Mouse (Mus musculus) hindbrain, embryonic 14.5 days (tissue): ENCODE measurements around the gene Il17re. TPM values are rescaled to one million over a fixed set of nuclear protein-coding genes. Genes with fewer than 3 reads are reported as not detected.

ENCODE experiments used
- ATAC-seq: fragments of 200-750 bp; cut with Nextera tagmentation; 2 replicates; pipeline ENCODE4 v1.8.0; 2017; ENCODE audit warnings: moderate number of reproducible peaks, mild to moderate bottlenecking, moderate TSS enrichment, moderate library complexity; ENCODE audit not compliant: low FRiP score
- DNase-seq: peaks from one replicate; pipeline ENCODE4 v3.0.0-alpha.2; 2015; ENCODE audit warnings: low spot score
- H3K27ac ChIP-seq: fragments of 300-500 bp; sonication (generic); 2 replicates; pipeline ENCODE4 v1.5.1; 2014; ENCODE audit warnings: mild to moderate bottlenecking, moderate library complexity
- H3K27me3 ChIP-seq: fragments of 300-500 bp; sonication (generic); 2 replicates; pipeline ENCODE4 v1.6.1; 2014; ENCODE audit warnings: mild to moderate bottlenecking, low read length, mixed read lengths; ENCODE audit not compliant: control insufficient read depth, insufficient read depth
- H3K36me3 ChIP-seq: fragments of 300-500 bp; sonication (generic); replicated peaks from 2 replicates; pipeline ENCODE4 v1.6.1; 2014; ENCODE audit not compliant: control insufficient read depth, insufficient read depth
- H3K4me1 ChIP-seq: fragments of 300-500 bp; sonication (generic); replicated peaks from 2 replicates; pipeline ENCODE4 v1.6.1; 2014; ENCODE audit warnings: antibody characterized with exemption, low read length, mixed read lengths; ENCODE audit not compliant: control insufficient read depth, insufficient read depth
- H3K4me2 ChIP-seq: fragments of 300-500 bp; sonication (generic); replicated peaks from 2 replicates; pipeline ENCODE4 v1.6.1; 2014; ENCODE audit warnings: mild to moderate bottlenecking, moderate library complexity
- H3K4me3 ChIP-seq: fragments of 300-500 bp; sonication (generic); replicated peaks from 2 replicates; pipeline ENCODE4 v1.5.1; 2014; ENCODE audit warnings: mild to moderate bottlenecking, low read length
- H3K9ac ChIP-seq: fragments of 300-500 bp; sonication (generic); 2 replicates; pipeline ENCODE4 v1.6.1; 2014
- H3K9me3 ChIP-seq: fragments of 300-500 bp; sonication (generic); 2 replicates; pipeline ENCODE4 v1.6.1; 2016; ENCODE audit warnings: low read length; ENCODE audit not compliant: control insufficient read depth
- WGBS: fragments of 180-500 bp; shearing (Covaris S2); extraction: QIAGEN DNeasy Blood & Tissue Kit; methylation state at CpG from one replicate; pipeline ENCODE4 v1.1.7; 2014; 5-methylcytosine and 5-hydroxymethylcytosine counted together
- polyA plus RNA-seq: library from polyadenylated mRNA; unstranded; fragments of >200 nt; fragmentation: Nextera tagmentation; extraction: Ambion mirVana; gene quantifications from 2 replicates; pipeline ENCODE4 v1.2.1, GENCODE M21; 2014

Il17re gene
- polyA plus RNA-seq, 1 experiment from 2014 or later = 0.31 TPM

DNA sequence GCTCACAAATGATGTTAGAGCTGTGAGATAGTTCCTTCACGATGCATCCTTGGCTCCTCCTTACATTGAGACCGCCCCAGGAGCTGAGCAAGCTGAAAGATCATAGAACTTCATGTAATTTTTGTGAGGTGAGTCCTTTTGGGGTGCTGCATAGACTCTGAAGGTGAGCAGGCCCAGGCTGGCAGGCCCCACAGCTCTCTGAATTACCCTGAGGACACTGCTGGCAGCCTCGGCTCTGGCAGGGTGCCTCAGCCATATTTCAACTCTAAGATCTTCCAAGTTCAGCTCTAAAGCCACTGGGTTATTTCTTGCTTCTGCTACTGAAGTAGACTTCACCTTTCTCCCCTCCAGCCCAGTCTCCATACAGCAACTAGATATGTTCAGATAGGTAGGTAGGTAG, 17.6 kb upstream of the Il17re start:
- Histone ChIP-seq H3K27me3 (no peaks in the 10 kb centered on the region), H3K4me1 (peaks cover 12% of the 10 kb centered on the region), H3K9ac (no peak overlapping the region), H3K9me3 (no peaks in the 10 kb centered on the region), H3K36me3 (0 out of 2 replicates have a peak, but pooled peaks cover 3% of the 10 kb centered on the region), H3K27ac (no peak overlapping the region), H3K4me2 (no peak overlapping the region), H3K4me3 (no peak overlapping the region)
- WGBS = 87% methylated on average over 3 of the region's 3 CpGs
- DNase-seq (no peak), ATAC-seq (no peak)

DNA sequence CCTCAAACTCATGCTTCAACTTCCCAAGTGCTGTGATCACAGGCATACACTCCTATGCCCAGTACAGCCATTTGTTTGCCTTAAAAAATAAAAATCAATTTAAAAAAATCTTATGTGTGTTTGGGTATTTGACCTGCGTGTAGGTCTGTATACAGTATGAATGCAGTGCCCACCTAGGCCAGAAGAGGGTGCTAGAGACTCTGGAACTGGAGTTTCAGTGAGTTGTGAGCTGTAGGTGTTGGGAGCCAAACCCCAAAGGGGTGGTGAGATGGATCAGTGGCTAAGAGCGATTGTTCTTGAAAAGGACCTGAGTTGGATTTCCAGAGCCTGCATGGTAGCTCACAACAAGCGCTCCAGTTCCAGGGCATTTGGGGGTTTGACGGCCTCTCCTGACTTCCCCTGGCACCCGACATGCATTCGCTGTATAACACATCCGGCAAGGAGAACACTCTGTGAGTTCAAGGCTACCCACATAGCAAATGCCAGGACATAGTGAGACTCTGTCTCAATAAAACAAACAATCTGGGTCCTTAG, 17.1 kb upstream of the Il17re start:
- no peaks in the 10 kb centered on the region for H3K27me3 ChIP-seq
- H3K27ac ChIP-seq = no peak overlapping the region
- WGBS = 53% methylated on average over 7 of the region's 7 CpGs
- no peak overlapping the region for H3K4me3 ChIP-seq
- 0 out of 2 replicates have a peak, but pooled peaks cover 3% of the 10 kb centered on the region for H3K36me3 ChIP-seq
- H3K4me2 ChIP-seq = no peak overlapping the region
- ATAC-seq = no peak
- H3K9ac ChIP-seq = no peak overlapping the region
- H3K9me3 ChIP-seq = no peaks in the 10 kb centered on the region
- H3K4me1 ChIP-seq = peaks cover 12% of the 10 kb centered on the region
- peak; percentile 84 for DNase-seq

DNA sequence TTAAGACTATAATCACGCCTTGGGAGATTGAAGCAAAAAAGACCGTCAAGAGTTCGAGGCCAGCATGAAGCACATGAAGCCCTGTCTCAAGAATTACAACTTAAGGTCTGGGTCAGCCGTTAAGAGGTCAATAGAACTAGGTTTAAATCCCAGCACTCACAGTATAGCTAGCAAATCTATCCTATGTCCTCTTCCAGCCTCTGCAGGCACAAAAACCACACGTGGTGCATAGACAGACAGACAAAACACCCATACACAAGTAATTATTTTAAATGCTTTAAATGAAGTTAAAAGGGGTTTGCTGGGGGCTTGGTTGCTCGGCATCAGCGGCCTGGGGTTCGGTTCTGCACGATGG, 16.2 kb upstream of the Il17re start:
- peak overlapping the region; percentile 86 for H3K9ac ChIP-seq
- H3K4me3 ChIP-seq = peak overlapping the region; percentile 75
- DNase-seq (peak; percentile 27), ATAC-seq (peak; percentile 42; the same call in 1 of the 2 replicates)
- H3K4me2 ChIP-seq = peak overlapping the region; percentile 80
- H3K36me3 ChIP-seq = peaks cover 9% of the 10 kb centered on the region
- 42% methylated on average over 9 of the region's 9 CpGs for WGBS
- peak overlapping the region; percentile 63 for H3K27ac ChIP-seq
- H3K9me3 ChIP-seq = no peaks in the 10 kb centered on the region
- no peaks in the 10 kb centered on the region for H3K27me3 ChIP-seq
- peaks cover 12% of the 10 kb centered on the region for H3K4me1 ChIP-seq

DNA sequence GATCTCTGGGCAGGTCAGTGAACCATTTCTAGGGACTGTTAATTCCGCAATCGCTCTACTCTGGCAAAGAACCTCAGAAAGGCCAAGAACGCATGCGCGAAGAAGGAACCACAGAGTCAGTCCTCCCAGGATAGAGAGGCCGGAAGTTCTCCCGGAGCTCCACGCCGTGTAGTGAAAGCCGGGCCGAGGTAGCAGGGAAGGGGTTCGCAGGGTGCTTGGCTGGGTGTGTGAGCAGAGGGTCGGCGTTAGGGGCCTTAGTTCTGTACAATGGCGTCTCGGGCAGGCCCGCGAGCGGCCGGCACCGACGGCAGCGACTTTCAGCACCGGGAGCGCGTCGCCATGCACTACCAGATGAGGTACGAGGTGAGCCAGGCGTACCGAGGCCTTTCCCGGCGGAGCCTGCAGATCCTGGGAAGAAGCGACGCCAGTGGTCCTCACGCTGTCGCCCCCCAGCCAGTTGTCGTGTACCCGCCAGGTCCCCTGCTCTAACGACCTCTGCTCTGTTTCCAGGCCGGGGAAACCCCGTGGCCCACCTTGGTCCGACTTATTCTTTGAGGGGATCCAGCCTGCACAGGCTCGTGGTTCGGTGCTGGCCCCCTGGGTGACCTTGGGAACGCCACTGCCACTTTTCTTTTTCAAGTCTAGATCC, 15.7 kb upstream of the Il17re start, which contains the start of gene Jagn1:
Gene Jagn1, plus strand, starts transcription at position 128 of the 649 bp plus-strand sequence.
- WGBS = under 1% methylated on average over 45 of the region's 45 CpGs
- H3K4me1 ChIP-seq = peaks cover 12% of the 10 kb centered on the region
- ATAC-seq (peak; percentile 92), DNase-seq (peak; percentile 98)
- peak within 1 kb of the TSS; percentile 75 for H3K4me3 ChIP-seq
- H3K9me3 ChIP-seq = no peaks in the 10 kb centered on the region
- H3K9ac ChIP-seq = peak within 1 kb of the TSS; percentile 86
- H3K36me3 ChIP-seq = peaks cover 14% of the 10 kb centered on the region
- peak within 1 kb of the TSS; percentile 80 for H3K4me2 ChIP-seq
- H3K27me3 ChIP-seq = no peaks in the 10 kb centered on the region
- H3K27ac ChIP-seq = peak within 1 kb of the TSS; percentile 63

DNA sequence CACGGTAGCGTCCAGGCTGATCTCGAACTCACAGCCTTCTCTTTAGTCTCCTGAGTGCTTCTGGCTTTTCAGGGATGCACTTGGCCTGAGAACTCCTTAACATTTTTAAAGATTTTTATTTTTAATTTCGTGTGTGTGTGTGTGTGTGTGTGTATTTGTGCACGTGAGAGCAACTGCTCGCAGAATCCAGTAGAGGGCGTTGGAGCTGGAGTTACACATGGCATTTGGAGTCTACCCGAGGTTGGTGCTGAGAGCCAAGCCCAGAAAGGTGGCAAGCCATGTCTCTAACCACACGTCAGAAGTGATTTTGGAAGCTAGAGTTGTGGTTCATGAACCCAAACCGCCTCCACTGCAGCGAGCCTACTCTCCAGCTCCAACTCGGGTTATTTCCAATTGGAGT, 15.2 kb upstream of the Il17re start:
- Histone ChIP-seq H3K4me1 (peaks cover 12% of the 10 kb centered on the region), H3K27ac (no peak overlapping the region), H3K27me3 (no peaks in the 10 kb centered on the region), H3K4me2 (peak overlapping the region; percentile 80), H3K9me3 (no peaks in the 10 kb centered on the region), H3K36me3 (peaks cover 20% of the 10 kb centered on the region), H3K4me3 (peak overlapping the region; percentile 75), H3K9ac (peak overlapping the region; percentile 86)
- ATAC-seq (no peak), DNase-seq (no peak)
- WGBS = 56% methylated on average over 12 of the region's 12 CpGs

DNA sequence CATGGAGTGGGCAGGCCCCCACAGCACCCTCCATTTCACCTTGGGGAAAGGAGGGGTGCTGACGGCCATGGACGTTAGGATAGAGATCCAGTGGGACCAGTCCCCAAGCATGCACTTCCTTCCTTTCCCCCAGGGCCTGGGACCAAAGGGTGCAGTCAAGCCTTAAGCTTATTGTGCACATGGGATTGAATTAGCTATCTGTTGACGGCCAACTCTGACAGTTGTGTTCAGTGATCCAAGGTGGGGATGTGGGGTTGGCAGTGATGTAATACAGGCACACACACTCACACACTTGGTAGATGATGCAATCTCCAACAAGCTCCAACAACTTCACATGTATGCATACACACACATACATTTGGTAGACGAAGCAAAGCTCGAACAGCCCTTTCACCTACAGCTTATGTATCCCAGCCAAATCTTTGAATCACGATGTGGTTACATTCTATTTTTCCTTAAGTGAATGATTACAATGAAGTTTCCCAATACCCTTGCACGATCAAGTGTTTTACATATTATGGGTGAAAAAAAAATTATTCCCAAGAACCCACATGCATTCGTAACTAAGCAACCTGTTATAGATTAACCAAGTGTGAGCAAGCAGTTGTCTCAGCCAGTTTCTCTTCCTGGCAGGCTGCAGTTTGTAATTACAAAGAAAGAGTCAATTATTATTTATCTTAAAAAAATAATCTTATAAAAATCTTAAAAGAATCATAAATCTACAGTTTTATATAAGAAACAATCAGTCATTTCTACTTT, 13.9 kb upstream of the Il17re start:
- no peaks in the 10 kb centered on the region for H3K9me3 ChIP-seq
- no peak overlapping the region for H3K9ac ChIP-seq
- no peak overlapping the region for H3K27ac ChIP-seq
- ATAC-seq (no peak), DNase-seq (no peak)
- H3K4me2 ChIP-seq = no peak overlapping the region
- 83% methylated on average over 6 of the region's 8 CpGs for WGBS
- no peak overlapping the region for H3K4me3 ChIP-seq
- peaks cover 31% of the 10 kb centered on the region for H3K36me3 ChIP-seq
- no peaks in the 10 kb centered on the region for H3K27me3 ChIP-seq
- H3K4me1 ChIP-seq = peaks cover 12% of the 10 kb centered on the region

DNA sequence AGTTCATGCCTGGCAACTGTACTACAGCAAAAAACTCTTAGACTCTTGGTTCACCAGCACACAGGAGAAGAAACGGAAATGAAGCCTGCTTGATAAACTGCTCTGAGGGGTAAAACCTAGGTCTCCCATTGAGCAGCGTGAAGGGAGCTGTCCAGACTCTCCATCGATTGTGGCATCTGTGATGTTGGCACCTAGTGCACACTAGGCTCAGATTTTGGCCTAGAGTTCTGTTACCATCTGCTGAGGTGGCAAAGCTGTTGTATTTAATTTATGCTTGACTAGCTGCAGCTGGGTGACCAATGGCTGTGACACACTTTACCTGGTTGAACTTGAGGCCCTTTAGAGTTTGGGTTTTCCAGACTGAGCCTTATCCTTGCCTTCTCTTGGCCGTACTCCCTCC, 10.6 kb upstream of the Il17re start:
- ATAC-seq = no peak
- Histone ChIP-seq H3K4me1 (peaks cover 9% of the 10 kb centered on the region), H3K4me2 (no peak overlapping the region), H3K9ac (no peak overlapping the region), H3K27ac (no peak overlapping the region), H3K27me3 (no peaks in the 10 kb centered on the region), H3K36me3 (peaks cover 31% of the 10 kb centered on the region), H3K9me3 (no peaks in the 10 kb centered on the region), H3K4me3 (no peak overlapping the region)
- DNase-seq = no peak
- WGBS = 96% methylated on average over 4 of the region's 4 CpGs

DNA sequence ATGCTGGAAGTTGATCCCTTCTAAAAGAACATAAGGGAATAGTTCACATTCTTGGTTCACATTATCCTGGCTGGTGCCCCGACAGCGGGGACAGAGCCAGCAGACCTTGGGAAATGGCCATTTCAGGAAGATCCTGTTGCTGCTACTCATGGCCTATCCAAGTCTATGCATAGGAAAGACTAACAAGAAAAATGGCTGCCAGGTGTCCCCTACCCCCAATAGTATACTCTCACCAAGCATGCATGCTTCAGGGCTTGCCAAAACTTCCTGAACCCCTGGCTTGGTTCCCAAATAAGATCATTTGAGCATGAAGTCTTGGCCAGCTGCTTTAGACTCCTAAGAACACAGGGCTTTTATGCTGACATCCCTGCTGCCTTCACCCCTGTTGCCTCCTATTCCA, 6.4 kb upstream of the Il17re start:
- Histone ChIP-seq H3K9ac (no peak overlapping the region), H3K27ac (no peak overlapping the region), H3K4me1 (no peaks in the 10 kb centered on the region), H3K4me3 (no peak overlapping the region), H3K4me2 (no peak overlapping the region), H3K9me3 (no peaks in the 10 kb centered on the region), H3K27me3 (no peaks in the 10 kb centered on the region), H3K36me3 (peaks cover 24% of the 10 kb centered on the region)
- DNase-seq = no peak
- ATAC-seq = no peak
- 84% methylated on average over 2 of the region's 2 CpGs for WGBS

DNA sequence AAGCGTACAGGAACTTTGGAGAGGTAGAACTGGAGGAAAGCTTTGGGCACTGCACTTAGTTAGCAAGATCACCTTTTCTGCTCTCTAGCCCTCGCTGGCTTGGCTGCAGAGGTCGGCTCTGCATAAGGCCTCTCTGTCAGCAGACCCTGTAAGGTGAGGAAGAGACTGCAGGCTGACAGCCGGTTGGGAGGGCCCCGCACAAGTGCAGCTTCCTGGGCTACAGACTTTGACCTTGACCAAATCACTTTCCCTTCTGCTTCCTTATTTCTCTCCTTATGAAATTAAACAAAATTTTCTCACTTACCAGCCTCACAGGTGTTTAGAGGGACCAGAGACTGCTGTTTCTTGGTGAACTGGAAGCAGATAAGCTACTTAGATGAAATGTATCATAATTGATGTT, 3.3 kb upstream of the Il17re start:
- H3K36me3 ChIP-seq = no peaks in the 10 kb centered on the region
- H3K4me3 ChIP-seq = no peak overlapping the region
- DNase-seq = no peak
- H3K4me1 ChIP-seq = no peaks in the 10 kb centered on the region
- H3K27me3 ChIP-seq = no peaks in the 10 kb centered on the region
- no peak overlapping the region for H3K4me2 ChIP-seq
- H3K9me3 ChIP-seq = no peaks in the 10 kb centered on the region
- no peak overlapping the region for H3K9ac ChIP-seq
- 73% methylated on average over 5 of the region's 5 CpGs for WGBS
- no peak overlapping the region for H3K27ac ChIP-seq
- ATAC-seq = no peak
